Mouse (Mus musculus) bone marrow macrophage, adult 2 months (primary cell): ENCODE measurements around the gene Snta1. TPM values are rescaled to one million over a fixed set of nuclear protein-coding genes. Genes with fewer than 3 reads are reported as not detected.

Experiments
- H3K27ac ChIP-seq: 2 replicates; pipeline ENCODE4 v1.5.1; 2012; ENCODE audit warnings: low read depth, low read length; ENCODE audit not compliant: insufficient read depth
- H3K4me1 ChIP-seq: 2 replicates; pipeline ENCODE4 v1.6.1; 2012; ENCODE audit warnings: low read length; ENCODE audit not compliant: control insufficient read depth, insufficient read depth
- H3K4me3 ChIP-seq: 2 replicates; pipeline ENCODE4 v1.5.1; 2012; ENCODE audit warnings: mild to moderate bottlenecking, low read length, moderate library complexity; ENCODE audit not compliant: insufficient read depth
- CTCF ChIP-seq: IDR thresholded peaks from 2 replicates; pipeline ENCODE4 v1.5.1; 2012; ENCODE audit warnings: low read depth, mild to moderate bottlenecking, low read length, moderate library complexity
- POLR2A ChIP-seq: IDR thresholded peaks from 2 replicates; pipeline ENCODE4 v1.6.1; 2012; ENCODE audit warnings: mild to moderate bottlenecking, low read depth, low read length, borderline replicate concordance
- polyA plus RNA-seq: library from polyadenylated mRNA; stranded (reverse); fragments of >200 nt; gene quantifications from 2 replicates; pipeline ENCODE4 v1.2.4, GENCODE M21; 2012; ENCODE audit not compliant: missing spikeins, insufficient read depth, insufficient read length

Gene Snta1
- 20.4 and 22.5 TPM in 2 replicates for polyA plus RNA-seq

GRCm38 (mm10) chr2:154407643-154408445, at the start of gene Snta1:
TSS of gene Snta1 (minus strand) at chr2:154408099.
- TF ChIP-seq POLR2A (0 out of 2 replicates have a peak, but pooled peaks have one; percentile 27), CTCF (no peak)
- peak within 1 kb of the TSS; percentile 28 for H3K27ac ChIP-seq
- peaks cover 25% of the 10 kb centered on the region for H3K4me1 ChIP-seq
- peak within 1 kb of the TSS; percentile 72 for H3K4me3 ChIP-seq

GRCm38 (mm10) chr2:154456621-154457020, 48.7 kb upstream of the Snta1 start:
- no peak for TF ChIP-seq POLR2A
- TF ChIP-seq CTCF: no peak
- Histone ChIP-seq H3K4me3 (no peak overlapping the region), H3K4me1 (peaks cover 9% of the 10 kb centered on the region), H3K27ac (no peak overlapping the region)

GRCm38 (mm10) chr2:154455776-154456175, 47.9 kb upstream of the Snta1 start:
- Histone ChIP-seq H3K4me3 (no peak overlapping the region), H3K4me1 (peaks cover 9% of the 10 kb centered on the region), H3K27ac (no peak overlapping the region)
- no peak for TF ChIP-seq POLR2A
- TF ChIP-seq CTCF: no peak

- Histone ChIP-seq H3K4me3 (no peak overlapping the region), H3K4me1 (peaks cover 7% of the 10 kb centered on the region), H3K27ac (no peak overlapping the region)
- no peak for TF ChIP-seq CTCF
- no peak for TF ChIP-seq POLR2A
Observed at GRCm38 (mm10) chr2:154454605-154455004, 46.7 kb upstream of the Snta1 start.

- Histone ChIP-seq H3K4me3 (no peak overlapping the region), H3K27ac (no peak overlapping the region)
Observed at GRCm38 (mm10) chr2:154454099-154454498, 46.2 kb upstream of the Snta1 start.

GRCm38 (mm10) chr2:154452951-154453350, 45.1 kb upstream of the Snta1 start:
- peaks cover 7% of the 10 kb centered on the region for H3K4me1 ChIP-seq
- no peak overlapping the region for H3K4me3 ChIP-seq
- H3K27ac ChIP-seq: no peak overlapping the region
- TF ChIP-seq CTCF: no peak
- TF ChIP-seq POLR2A: no peak

More at GRCm38 (mm10) chr2:154454099-154454498, 46.2 kb upstream of the Snta1 start:
- no peak for TF ChIP-seq CTCF
- no peak for TF ChIP-seq POLR2A
- H3K4me1 ChIP-seq: peaks cover 7% of the 10 kb centered on the region

GRCm38 (mm10) chr2:154448633-154449032, 40.7 kb upstream of the Snta1 start:
- no peak overlapping the region for H3K4me3 ChIP-seq
- H3K4me1 ChIP-seq: peaks cover 11% of the 10 kb centered on the region
- H3K27ac ChIP-seq: no peak overlapping the region
- TF ChIP-seq CTCF: no peak
- no peak for TF ChIP-seq POLR2A

GRCm38 (mm10) chr2:154447821-154448220, 39.9 kb upstream of the Snta1 start:
- no peak overlapping the region for H3K27ac ChIP-seq
- no peak overlapping the region for H3K4me3 ChIP-seq
- TF ChIP-seq POLR2A (no peak), CTCF (no peak)
- H3K4me1 ChIP-seq: peaks cover 11% of the 10 kb centered on the region

- no peak for TF ChIP-seq CTCF
- TF ChIP-seq POLR2A: no peak
- Histone ChIP-seq H3K4me3 (no peak overlapping the region), H3K4me1 (peaks cover 27% of the 10 kb centered on the region), H3K27ac (no peak overlapping the region)
Observed at GRCm38 (mm10) chr2:154440453-154440852, 32.6 kb upstream of the Snta1 start.

GRCm38 (mm10) chr2:154437191-154437527, 29.3 kb upstream of the Snta1 start:
- TF ChIP-seq POLR2A (no peak), CTCF (no peak)
- Histone ChIP-seq H3K27ac (no peak overlapping the region), H3K4me1 (peaks cover 39% of the 10 kb centered on the region), H3K4me3 (peak overlapping the region; percentile 95)
